Mouse (Mus musculus) thymus, postnatal 25 days (tissue): Measurements from ENCODE around the gene Ptprm.

Experiments used
- DNase-seq: peaks from one replicate; pipeline ENCODE4 v3.0.0; 2022

The Ptprm gene

GRCm38 (mm10) chr17:67343006-67343405 is 11.3 kb downstream of the Ptprm start:
- no peak for DNase-seq

- DNase-seq, result no peak
Observed at GRCm38 (mm10) chr17:67340362-67340761, 13.9 kb downstream of the Ptprm start.

- no peak for DNase-seq
Observed at GRCm38 (mm10) chr17:67339569-67339968, 14.7 kb downstream of the Ptprm start.

GRCm38 (mm10) chr17:67334310-67334709 is 19.9 kb downstream of the Ptprm start:
- DNase-seq, result no peak

- DNase-seq, result no peak
Observed at GRCm38 (mm10) chr17:67329435-67329834, 24.8 kb downstream of the Ptprm start.

GRCm38 (mm10) chr17:67324499-67324832 is 29.8 kb downstream of the Ptprm start:
- no peak for DNase-seq

- DNase-seq, result no peak
Observed at GRCm38 (mm10) chr17:67323777-67324498, 30.3 kb downstream of the Ptprm start.

- no peak for DNase-seq
Observed at GRCm38 (mm10) chr17:67314491-67315205, 39.6 kb downstream of the Ptprm start.

- DNase-seq, result no peak
Observed at GRCm38 (mm10) chr17:67308421-67308820, 45.8 kb downstream of the Ptprm start.

- DNase-seq, result no peak
Observed at GRCm38 (mm10) chr17:67306066-67306845, 48.0 kb downstream of the Ptprm start.

- no peak for DNase-seq
Observed at GRCm38 (mm10) chr17:67304831-67305230, 49.4 kb downstream of the Ptprm start.

- no peak for DNase-seq
Observed at GRCm38 (mm10) chr17:67303326-67304099, 50.7 kb downstream of the Ptprm start.

GRCm38 (mm10) chr17:67302569-67302968 is 51.7 kb downstream of the Ptprm start:
- DNase-seq, result no peak

- no peak for DNase-seq
Observed at GRCm38 (mm10) chr17:67302074-67302473, 52.2 kb downstream of the Ptprm start.

GRCm38 (mm10) chr17:67301367-67301766 is 52.9 kb downstream of the Ptprm start:
- no peak for DNase-seq

- DNase-seq, result no peak
Observed at GRCm38 (mm10) chr17:67298269-67298798, 55.9 kb downstream of the Ptprm start.

GRCm38 (mm10) chr17:67296604-67297595 is 57.4 kb downstream of the Ptprm start:
- no peak for DNase-seq

- DNase-seq, result no peak
Observed at GRCm38 (mm10) chr17:67290662-67291240, 63.5 kb downstream of the Ptprm start.

GRCm38 (mm10) chr17:67287501-67287900 is 66.8 kb downstream of the Ptprm start:
- DNase-seq, result no peak

- DNase-seq, result no peak
Observed at GRCm38 (mm10) chr17:67281640-67282170, 72.6 kb downstream of the Ptprm start.
